Mouse (Mus musculus) erythroblast, embryonic 14.5 days (primary cell): ENCODE results near the gene Tmcc1.

Source experiments
- GATA1 ChIP-seq: IDR thresholded peaks from 2 replicates; pipeline ENCODE4 v1.6.1; 2012; ENCODE audit warnings: low read length, inconsistent platforms, mixed read lengths
- TAL1 ChIP-seq: IDR thresholded peaks from 3 replicates; pipeline ENCODE4 v1.6.1; 2012; ENCODE audit warnings: low read length, inconsistent platforms, mixed read lengths

- no peak for TF ChIP-seq TAL1
- TF ChIP-seq GATA1, result no peak
These were observed 202.8 kb downstream of the Tmcc1 start for GRCm38 (mm10) chr6:115990479-115990878.
